In the genomic region with DNA sequence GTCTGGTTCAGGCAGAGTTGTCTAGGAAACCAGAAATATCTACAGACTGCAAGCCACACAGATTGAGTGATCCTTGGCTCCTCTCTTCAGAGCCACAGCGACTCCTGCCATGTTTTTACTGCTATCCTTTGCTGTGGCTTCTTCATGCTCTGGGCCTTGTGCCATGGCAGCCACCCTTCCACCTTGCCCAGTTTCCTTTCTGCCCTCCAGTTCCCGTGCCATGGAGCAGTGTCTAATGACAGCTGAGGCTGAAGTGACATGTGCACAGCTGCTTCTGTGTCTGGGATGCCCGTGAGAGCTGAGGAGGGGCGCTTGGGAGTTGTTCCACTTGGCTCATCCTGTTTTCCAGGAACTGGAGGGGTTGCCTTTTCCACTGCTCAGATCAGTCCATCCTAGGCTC, we compare ENCODE assay signal across 20 mouse cellular contexts.
DNase-seq lines count a peak whose midpoint lies in the region; ATAC-seq and TF ChIP-seq lines count a peak whose summit lies in the region.
"Had no signal": no experiment of that assay in that cellular context is flagged by ENCODE, and none has a peak within 500 bp of the region (broad histone marks: within the 10 kb centered on the region; RNA-seq: fewer than 3 reads in every experiment).

No protein-coding gene starts in this region.

- no peak overlapping the region for H3K4me2 ChIP-seq in forebrain, postnatal 0 days (ENCODE audit: low read depth)
- H3K4me2 ChIP-seq in lung, postnatal 0 days (replicated peaks; ENCODE audit: low read depth, low read length): no peak overlapping the region
- H3K4me2 ChIP-seq in liver, embryonic 11.5 days: no peak overlapping the region
- H3K4me2 ChIP-seq: heart, embryonic 12.5 days; hindbrain, embryonic 15.5 days had no signal

- peak overlapping the region; percentile 31; the same call in 1 of the 2 replicates for H3K27ac ChIP-seq in forebrain, postnatal 0 days (ENCODE audit: low read depth, low read length)
- H3K27ac ChIP-seq in forebrain, embryonic 10.5 days: no peak overlapping the region
- no peak overlapping the region for H3K27ac ChIP-seq in heart, embryonic 10.5 days
- no peak overlapping the region for H3K27ac ChIP-seq in lung, postnatal 0 days (ENCODE audit: low read length)
- H3K27ac ChIP-seq in liver, embryonic 11.5 days (ENCODE audit: low read depth, low read length): no peak overlapping the region
- H3K27ac ChIP-seq: embryonic facial prominence, embryonic 10.5 days; heart, adult 2 months; hindbrain, embryonic 10.5 days; hindbrain, embryonic 15.5 days had no signal

- no peak for TF ChIP-seq CTCF in forebrain, postnatal 0 days (IDR thresholded peaks at IDR 0.05; ENCODE audit: low read depth)
- no peak for TF ChIP-seq CTCF in lung, postnatal 0 days (IDR thresholded peaks at IDR 0.05)

- H3K4me3 ChIP-seq in forebrain, postnatal 0 days (ENCODE audit: low read depth, low read length): no peak overlapping the region
- no peak overlapping the region for H3K4me3 ChIP-seq in forebrain, embryonic 10.5 days
- no peak overlapping the region for H3K4me3 ChIP-seq in heart, embryonic 10.5 days
- no peak overlapping the region for H3K4me3 ChIP-seq in lung, postnatal 0 days (ENCODE audit: low read depth, low read length)
- no peak overlapping the region for H3K4me3 ChIP-seq in liver, embryonic 11.5 days (ENCODE audit: low read depth, low read length)
- H3K4me3 ChIP-seq: embryonic facial prominence, embryonic 10.5 days; heart, adult 2 months; heart, embryonic 12.5 days; hindbrain, embryonic 10.5 days; hindbrain, embryonic 15.5 days had no signal

- H3K9ac ChIP-seq in forebrain, postnatal 0 days: no peak overlapping the region
- no peak overlapping the region for H3K9ac ChIP-seq in lung, postnatal 0 days (replicated peaks; ENCODE audit: low read depth)
- no peak overlapping the region for H3K9ac ChIP-seq in liver, embryonic 11.5 days (ENCODE audit: low read depth, low read length)
- H3K9ac ChIP-seq: heart, embryonic 12.5 days; hindbrain, embryonic 15.5 days had no signal

- no peaks in the 10 kb centered on the region for H3K36me3 ChIP-seq in forebrain, postnatal 0 days (ENCODE audit: insufficient read depth)
- no peaks in the 10 kb centered on the region for H3K36me3 ChIP-seq in forebrain, embryonic 10.5 days (replicated peaks)
- H3K36me3 ChIP-seq in heart, embryonic 10.5 days: no peaks in the 10 kb centered on the region
- H3K36me3 ChIP-seq in lung, postnatal 0 days (ENCODE audit: insufficient read depth, low read length): no peaks in the 10 kb centered on the region
- H3K36me3 ChIP-seq in liver, embryonic 11.5 days (ENCODE audit: control insufficient read depth, insufficient read depth, low read length): no peaks in the 10 kb centered on the region
- H3K36me3 ChIP-seq: embryonic facial prominence, embryonic 10.5 days; heart, embryonic 12.5 days; hindbrain, embryonic 10.5 days; hindbrain, embryonic 15.5 days had no signal

- no peak for TF ChIP-seq EP300 in lung, postnatal 0 days (IDR thresholded peaks at IDR 0.05)

- ATAC-seq in forebrain, postnatal 0 days: peak; percentile 72
- ATAC-seq in lung, postnatal 0 days: peak; percentile 30; the same call in 1 of the 2 replicates
- ATAC-seq in liver, embryonic 11.5 days (replicated peaks; ENCODE audit: low FRiP score): no peak
- ATAC-seq: forebrain, embryonic 14.5 days; inflammation-experienced regulatory T-cells, adult 6 months; intestine, postnatal 0 days had no signal

- DNase-seq in forebrain, postnatal 0 days: no peak
- DNase-seq in forebrain, embryonic 10.5 days (ENCODE audit: extremely low spot score, low spot score): no peak
- peak; percentile 92 for DNase-seq in heart, adult 11 months
- DNase-seq in heart, embryonic 10.5 days (ENCODE audit: low spot score): no peak
- no peak for DNase-seq in lung, postnatal 0 days (ENCODE audit: low spot score)
- no peak for DNase-seq in lung, postnatal 10 days
- no peak for DNase-seq in liver, embryonic 11.5 days (ENCODE audit: low spot score)
- DNase-seq: adrenal gland, adult 8-10 months; adrenal gland, postnatal 36 days; cerebellum, adult 2 months; cerebellum, postnatal 25 days; heart, adult 2 months; kidney, adult 8-10 months had no signal

- no peaks in the 10 kb centered on the region for H3K27me3 ChIP-seq in forebrain, postnatal 0 days (ENCODE audit: insufficient read depth, low read length)
- H3K27me3 ChIP-seq in forebrain, embryonic 10.5 days (ENCODE audit: poor library complexity, severe bottlenecking): no peaks in the 10 kb centered on the region
- H3K27me3 ChIP-seq in heart, embryonic 10.5 days (ENCODE audit: insufficient read depth, poor library complexity, severe bottlenecking): 0 out of 2 replicates have a peak, but pooled peaks cover 3% of the 10 kb centered on the region
- no peaks in the 10 kb centered on the region for H3K27me3 ChIP-seq in lung, postnatal 0 days (replicated peaks; ENCODE audit: insufficient read depth, low read length)
- no peaks in the 10 kb centered on the region for H3K27me3 ChIP-seq in liver, embryonic 11.5 days (replicated peaks; ENCODE audit: control insufficient read depth, insufficient read depth, low read length)
- H3K27me3 ChIP-seq: hindbrain, embryonic 15.5 days had no signal

- H3K4me1 ChIP-seq in forebrain, postnatal 0 days (ENCODE audit: insufficient read depth): peaks cover 11% of the 10 kb centered on the region; the same call in 1 of the 2 replicates
- no peaks in the 10 kb centered on the region for H3K4me1 ChIP-seq in forebrain, embryonic 10.5 days
- peaks cover 25% of the 10 kb centered on the region for H3K4me1 ChIP-seq in heart, embryonic 10.5 days
- no peaks in the 10 kb centered on the region for H3K4me1 ChIP-seq in lung, postnatal 0 days (ENCODE audit: insufficient read depth, low read depth, low read length)
- H3K4me1 ChIP-seq in liver, embryonic 11.5 days (replicated peaks; ENCODE audit: control insufficient read depth, insufficient read depth, low read length): no peaks in the 10 kb centered on the region
- H3K4me1 ChIP-seq: hindbrain, embryonic 10.5 days had no signal

- 48% methylated on average over 4 of the region's 4 CpGs for WGBS in forebrain, postnatal 0 days
- 80% methylated on average over 4 of the region's 4 CpGs for WGBS in forebrain, embryonic 10.5 days
- WGBS in heart, embryonic 10.5 days: 66% methylated on average over 4 of the region's 4 CpGs
- 53% methylated on average over 4 of the region's 4 CpGs for WGBS in lung, postnatal 0 days
- 73% methylated on average over 4 of the region's 4 CpGs for WGBS in liver, embryonic 11.5 days

- no peaks in the 10 kb centered on the region for H3K9me3 ChIP-seq in forebrain, postnatal 0 days (ENCODE audit: low read length)
- no peaks in the 10 kb centered on the region for H3K9me3 ChIP-seq in forebrain, embryonic 10.5 days
- H3K9me3 ChIP-seq in heart, embryonic 10.5 days: no peaks in the 10 kb centered on the region
- H3K9me3 ChIP-seq in lung, postnatal 0 days (ENCODE audit: low read length): no peaks in the 10 kb centered on the region
- no peaks in the 10 kb centered on the region for H3K9me3 ChIP-seq in liver, embryonic 11.5 days (ENCODE audit: control insufficient read depth, low read length)
- H3K9me3 ChIP-seq: embryonic facial prominence, embryonic 10.5 days; heart, embryonic 12.5 days; hindbrain, embryonic 10.5 days; hindbrain, embryonic 15.5 days had no signal
